Mouse (Mus musculus) megakaryocyte, embryonic 14.5 days (primary cell): ENCODE results near the gene Cables2.

Experiments
- FLI1 ChIP-seq: IDR thresholded peaks from 2 replicates; pipeline ENCODE4 v1.6.1; 2012; ENCODE audit warnings: low read length, inconsistent platforms, mixed read lengths
- GATA1 ChIP-seq: IDR thresholded peaks from 3 replicates; pipeline ENCODE4 v1.6.1; 2012; ENCODE audit warnings: mixed read lengths, low read length, inconsistent platforms, borderline replicate concordance

DNA sequence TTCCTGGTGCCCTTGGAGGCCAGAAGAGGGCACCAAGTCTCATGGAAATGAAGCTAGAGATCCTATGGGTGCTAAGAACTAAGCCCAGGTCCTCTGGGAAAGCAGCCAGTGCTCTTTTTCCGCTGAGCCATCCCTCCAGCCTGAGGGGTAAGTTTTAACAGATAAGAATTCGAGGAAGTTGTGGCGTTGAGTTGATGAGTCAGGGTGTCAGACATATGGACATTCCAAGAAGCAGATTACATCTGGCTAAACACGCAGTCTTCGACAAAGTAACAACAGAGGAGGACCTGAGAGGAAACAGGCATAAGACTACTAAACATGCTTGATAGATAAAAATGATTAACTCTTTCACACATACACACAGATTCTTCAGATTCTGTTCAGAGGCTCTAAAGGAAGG is 34.7 kb downstream of the Cables2 start:
- no peak for TF ChIP-seq GATA1
- TF ChIP-seq FLI1 = no peak
